Mouse (Mus musculus) forebrain, embryonic 16.5 days (tissue): ENCODE data around the gene Miga1. TPM values are rescaled to one million over a fixed set of nuclear protein-coding genes. Genes with fewer than 3 reads are reported as not detected.
"Not testable (repeated sequence)": the region's sequence is repeated elsewhere in the genome, so short reads cannot be mapped to it uniquely, and the experiment has no call there.

Experiments used
- ATAC-seq: fragments of 200-750 bp; cut with Nextera tagmentation; 2 replicates; pipeline ENCODE4 v1.8.0; 2017; ENCODE audit warnings: mild to moderate bottlenecking, moderate library complexity
- H3K27ac ChIP-seq: fragments of 300-500 bp; sonication (generic); 2 replicates; pipeline ENCODE4 v1.5.1; 2014; ENCODE audit warnings: low read length, control low read depth
- H3K27me3 ChIP-seq: fragments of 300-500 bp; sonication (generic); replicated peaks from 2 replicates; pipeline ENCODE4 v1.6.1; 2014; ENCODE audit warnings: low read length; ENCODE audit not compliant: control insufficient read depth, insufficient read depth
- H3K36me3 ChIP-seq: fragments of 300-500 bp; sonication (generic); 2 replicates; pipeline ENCODE4 v1.6.1; 2014; ENCODE audit not compliant: control insufficient read depth, insufficient read depth
- H3K4me1 ChIP-seq: fragments of 300-500 bp; sonication (generic); replicated peaks from 2 replicates; pipeline ENCODE4 v1.6.1; 2014; ENCODE audit warnings: low read length; ENCODE audit not compliant: control insufficient read depth, insufficient read depth
- H3K4me2 ChIP-seq: fragments of 300-500 bp; sonication (generic); 2 replicates; pipeline ENCODE4 v1.6.1; 2014; ENCODE audit warnings: mild to moderate bottlenecking, low read length, control low read depth
- H3K4me3 ChIP-seq: fragments of 300-500 bp; sonication (generic); replicated peaks from 2 replicates; pipeline ENCODE4 v1.5.1; 2014; ENCODE audit warnings: mild to moderate bottlenecking, low read length, control low read depth
- H3K9ac ChIP-seq: fragments of 300-500 bp; sonication (generic); replicated peaks from 2 replicates; pipeline ENCODE4 v1.6.1; 2014; ENCODE audit warnings: low read depth, low read length, control low read depth
- H3K9me3 ChIP-seq: fragments of 300-500 bp; sonication (generic); 2 replicates; pipeline ENCODE4 v1.6.1; 2016; ENCODE audit warnings: low read length; ENCODE audit not compliant: control insufficient read depth
- WGBS: fragments of 180-500 bp; shearing (Covaris S2); extraction: QIAGEN DNeasy Blood & Tissue Kit; methylation state at CpG from one replicate; pipeline ENCODE4 v1.1.7; 2014; 5-methylcytosine and 5-hydroxymethylcytosine counted together
- polyA plus RNA-seq: library from polyadenylated mRNA; unstranded; fragments of >200 nt; fragmentation: Nextera tagmentation; extraction: Ambion mirVana; gene quantifications from 2 replicates; pipeline ENCODE4 v1.2.1, GENCODE M21; 2015

Gene Miga1
- polyA plus RNA-seq, 1 experiment from 2014 or later, result 22.6 TPM

GRCm38 (mm10) chr3:152332545-152333300, 7.5 kb downstream of the Miga1 start:
- Histone ChIP-seq H3K27ac (no peak overlapping the region), H3K9me3 (no peaks in the 10 kb centered on the region), H3K27me3 (no peaks in the 10 kb centered on the region), H3K36me3 (peaks cover 23% of the 10 kb centered on the region), H3K4me2 (no peak overlapping the region), H3K4me1 (no peaks in the 10 kb centered on the region), H3K9ac (no peak overlapping the region), H3K4me3 (no peak overlapping the region)
- no peak for ATAC-seq
- 93% methylated on average over 15 of the region's 15 CpGs for WGBS

GRCm38 (mm10) chr3:152332104-152332503, 8.1 kb downstream of the Miga1 start:
- Histone ChIP-seq H3K4me3 (no peak overlapping the region), H3K36me3 (peaks cover 18% of the 10 kb centered on the region), H3K4me1 (no peaks in the 10 kb centered on the region), H3K9ac (no peak overlapping the region), H3K9me3 (no peaks in the 10 kb centered on the region), H3K27ac (no peak overlapping the region), H3K4me2 (no peak overlapping the region), H3K27me3 (no peaks in the 10 kb centered on the region)
- WGBS, result 96% methylated on average over 5 of the region's 6 CpGs
- no peak for ATAC-seq

GRCm38 (mm10) chr3:152321765-152322547, 18.3 kb downstream of the Miga1 start:
- no peak for ATAC-seq
- H3K9ac ChIP-seq, result no peak overlapping the region
- H3K27me3 ChIP-seq, result no peaks in the 10 kb centered on the region
- no peak overlapping the region for H3K4me3 ChIP-seq
- H3K36me3 ChIP-seq, result peaks cover 7% of the 10 kb centered on the region
- H3K9me3 ChIP-seq, result no peaks in the 10 kb centered on the region
- 93% methylated on average over 8 of the region's 8 CpGs for WGBS
- no peaks in the 10 kb centered on the region for H3K4me1 ChIP-seq
- H3K27ac ChIP-seq, result no peak overlapping the region
- no peak overlapping the region for H3K4me2 ChIP-seq

- H3K27ac ChIP-seq, result no peak overlapping the region
- H3K4me2 ChIP-seq, result no peak overlapping the region
- H3K4me3 ChIP-seq, result no peak overlapping the region
- WGBS, result 88% methylated on average over 10 of the region's 10 CpGs
- no peaks in the 10 kb centered on the region for H3K27me3 ChIP-seq
- ATAC-seq, result no peak
- H3K9ac ChIP-seq, result no peak overlapping the region
- peaks cover 7% of the 10 kb centered on the region for H3K36me3 ChIP-seq
- no peaks in the 10 kb centered on the region for H3K4me1 ChIP-seq
- H3K9me3 ChIP-seq, result no peaks in the 10 kb centered on the region
These were observed 19.1 kb downstream of the Miga1 start for GRCm38 (mm10) chr3:152320972-152321645.

DNA sequence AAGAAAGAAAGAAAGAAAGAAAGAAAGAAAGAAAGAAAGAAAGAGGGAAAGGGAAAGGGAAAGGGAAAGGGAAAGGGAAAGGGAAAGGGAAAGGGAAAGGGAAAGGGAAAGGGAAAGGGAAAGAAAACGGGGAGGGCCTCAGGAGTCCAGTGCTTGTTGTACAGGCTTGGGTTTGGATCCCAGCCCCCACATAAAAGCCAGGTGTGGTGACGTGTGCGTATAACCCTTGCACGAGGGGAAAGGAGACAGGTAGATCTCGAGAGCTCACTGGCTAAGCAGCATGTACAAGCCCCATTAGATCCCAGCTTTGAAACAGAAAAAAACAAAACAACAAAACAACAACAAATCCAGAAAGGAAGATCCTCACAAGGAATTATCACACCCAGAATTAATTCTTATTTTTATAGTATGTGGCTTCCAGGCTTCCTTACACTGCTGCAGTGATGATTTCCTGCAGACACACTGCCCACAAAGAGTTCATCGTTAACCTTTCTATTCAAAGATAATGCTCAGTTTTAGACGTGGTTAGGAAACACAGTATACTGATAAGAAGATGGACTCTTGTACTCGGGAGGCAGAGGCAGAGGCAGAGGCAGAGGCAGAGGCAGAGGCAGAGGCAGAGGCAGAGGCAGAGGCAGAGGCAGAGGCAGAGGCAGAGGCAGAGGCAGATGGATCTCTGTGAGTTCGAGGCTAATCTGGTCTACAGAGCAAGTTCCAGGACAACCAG, 23.6 kb downstream of the Miga1 start:
- not testable (repeated sequence) for H3K9ac ChIP-seq, H3K27me3 ChIP-seq, ATAC-seq, H3K4me2 ChIP-seq, H3K4me3 ChIP-seq, H3K36me3 ChIP-seq, H3K9me3 ChIP-seq, H3K27ac ChIP-seq, H3K4me1 ChIP-seq
- WGBS, result 84% methylated on average over 9 of the region's 9 CpGs

GRCm38 (mm10) chr3:152315613-152316012, 24.6 kb downstream of the Miga1 start:
- Histone ChIP-seq H3K36me3 (peaks cover 6% of the 10 kb centered on the region), H3K27ac (no peak overlapping the region), H3K9ac (no peak overlapping the region), H3K9me3 (no peaks in the 10 kb centered on the region), H3K4me3 (no peak overlapping the region), H3K4me2 (no peak overlapping the region), H3K4me1 (no peaks in the 10 kb centered on the region), H3K27me3 (no peaks in the 10 kb centered on the region)
- 9% methylated on average over 7 of the region's 7 CpGs for WGBS
- peak; percentile 88 for ATAC-seq

DNA sequence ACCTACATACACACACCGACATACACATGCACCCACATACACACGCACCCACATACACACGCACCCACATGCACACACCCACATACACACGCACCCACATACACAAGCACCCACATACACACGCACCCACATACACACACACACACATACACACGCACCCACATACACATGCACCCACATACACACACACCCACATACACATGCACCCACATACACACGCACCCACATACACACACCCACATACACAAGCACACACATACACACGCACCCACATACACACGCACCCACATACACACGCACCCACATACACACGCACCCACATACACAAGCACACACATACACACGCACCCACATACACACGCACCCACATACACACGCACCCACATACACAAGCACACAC, 25.5 kb downstream of the Miga1 start:
- H3K4me2 ChIP-seq, ATAC-seq, H3K9me3 ChIP-seq, H3K36me3 ChIP-seq, H3K4me3 ChIP-seq, H3K27ac ChIP-seq, H3K9ac ChIP-seq, H3K27me3 ChIP-seq, H3K4me1 ChIP-seq: not testable (repeated sequence)
- 76% methylated on average over 14 of the region's 14 CpGs for WGBS

DNA sequence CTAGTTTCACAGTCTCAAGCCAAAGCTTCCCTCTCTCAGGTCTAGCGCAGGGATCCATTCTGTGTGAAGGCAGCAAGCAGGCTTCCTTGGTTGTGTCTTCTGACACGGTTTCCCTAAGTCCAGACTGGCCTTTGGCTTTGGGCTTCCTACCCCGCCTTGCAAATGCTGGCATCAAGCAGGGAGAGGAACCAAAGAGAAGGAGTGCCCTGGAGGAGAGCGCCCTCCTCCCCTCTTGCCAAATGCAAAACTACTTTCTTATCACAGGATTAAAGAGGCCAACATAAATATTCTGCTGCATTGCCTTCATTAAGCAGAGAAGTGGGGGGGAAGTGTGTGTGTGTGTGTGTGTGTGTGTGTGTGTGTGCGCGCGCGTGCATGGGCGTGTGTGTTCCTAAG, 31.0 kb downstream of the Miga1 start:
- Histone ChIP-seq H3K27ac (no peak overlapping the region), H3K9ac (no peak overlapping the region), H3K4me1 (no peaks in the 10 kb centered on the region), H3K4me3 (no peak overlapping the region), H3K36me3 (0 out of 2 replicates have a peak, but pooled peaks cover 3% of the 10 kb centered on the region), H3K9me3 (no peaks in the 10 kb centered on the region), H3K27me3 (no peaks in the 10 kb centered on the region), H3K4me2 (no peak overlapping the region)
- ATAC-seq, result no peak
- 92% methylated on average over 9 of the region's 9 CpGs for WGBS
